Mouse (Mus musculus): ENCODE measurements at regions not wholly inside any gene's neighbourhood (a gene's known extent, or its start where the extent isn't known, plus 50 kb on each side); places are given as distances from the start of the nearest gene placed in this dataset.

GRCm38 (mm10) chr6:107218721-107219120 is 310.8 kb upstream of the Lrrn1 start:
- no peak for TF ChIP-seq CTCF (IDR thresholded peaks at IDR 0.05; ENCODE audit: borderline replicate concordance, insufficient read depth, low read length)
- no peak for TF ChIP-seq POLR2A (IDR thresholded peaks at IDR 0.05; ENCODE audit: low read depth, low read length)
